Mouse (Mus musculus): Measurements from ENCODE around the gene Chpf2. TPM values are rescaled to one million over a fixed set of nuclear protein-coding genes. Genes with fewer than 3 reads are reported as not detected.
"Not testable (repeated sequence)": the region's sequence is repeated elsewhere in the genome, so short reads cannot be mapped to it uniquely, and the experiment has no call there.

Chpf2 gene
- polyA plus RNA-seq, 1 experiment from 2014 or later: 14.4 TPM

DNA sequence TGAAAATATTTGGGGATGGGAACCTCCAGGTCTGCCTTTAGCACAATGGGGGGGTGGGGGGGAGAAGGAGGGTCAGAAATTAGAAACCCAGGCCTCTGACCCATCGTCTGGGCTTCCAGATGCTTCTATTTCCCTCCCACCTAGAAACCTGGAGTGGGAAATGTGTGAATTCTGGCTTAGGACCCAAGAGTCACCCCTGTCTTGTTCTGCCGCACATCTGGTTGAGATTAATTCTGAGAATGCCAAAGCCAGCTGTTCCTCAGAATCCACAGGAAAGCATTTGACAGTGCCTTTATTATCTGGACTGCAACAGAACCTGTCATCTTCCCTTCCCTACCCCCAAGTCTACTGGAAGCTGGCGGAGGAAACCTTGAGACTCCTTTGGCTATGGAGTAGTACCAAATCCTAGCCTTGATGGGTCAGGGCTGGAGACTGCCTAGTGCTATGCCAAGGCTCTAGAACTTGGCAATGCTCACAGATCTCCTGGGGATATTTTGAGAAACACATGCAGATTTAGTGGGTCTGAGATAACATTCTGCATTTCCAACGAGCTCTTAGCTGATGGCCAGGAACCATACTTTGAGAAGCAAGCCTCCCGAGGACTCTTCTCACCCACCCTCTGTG lies 32.8 kb upstream of the Chpf2 start:
- Histone ChIP-seq H3K9me3 (ENCODE audit: control insufficient read depth, low read length) (no peaks in the 10 kb centered on the region), H3K4me1 (replicated peaks; ENCODE audit: control insufficient read depth, insufficient read depth, low read length) (peaks cover 12% of the 10 kb centered on the region), H3K27me3 (ENCODE audit: control insufficient read depth, insufficient read depth, low read length) (no peaks in the 10 kb centered on the region), H3K27ac (no peak overlapping the region), H3K9ac (no peak overlapping the region), H3K4me2 (replicated peaks) (no peak overlapping the region), H3K36me3 (replicated peaks; ENCODE audit: control insufficient read depth, insufficient read depth) (no peaks in the 10 kb centered on the region), H3K4me3 (replicated peaks; ENCODE audit: low read length) (no peak overlapping the region)
- WGBS: 76% methylated on average over 5 of the region's 5 CpGs
- DNase-seq (ENCODE audit: low spot score) (no peak), ATAC-seq (ENCODE audit: low FRiP score) (no peak)

- H3K27me3 ChIP-seq (ENCODE audit: control insufficient read depth, insufficient read depth, low read length); H3K4me2 ChIP-seq (replicated peaks); H3K36me3 ChIP-seq (replicated peaks; ENCODE audit: control insufficient read depth, insufficient read depth); H3K9me3 ChIP-seq (ENCODE audit: control insufficient read depth, low read length); ATAC-seq (ENCODE audit: low FRiP score); H3K27ac ChIP-seq; H3K9ac ChIP-seq; H3K4me3 ChIP-seq (replicated peaks; ENCODE audit: low read length); DNase-seq (ENCODE audit: low spot score): not testable (repeated sequence)
- 90% methylated on average over 7 of the region's 7 CpGs for WGBS
- H3K4me1 ChIP-seq (replicated peaks; ENCODE audit: control insufficient read depth, insufficient read depth, low read length): peaks cover 12% of the 10 kb centered on the region
Measured at GRCm38 (mm10) chr5:24555335-24555734, 31.2 kb upstream of the Chpf2 start.

GRCm38 (mm10) chr5:24556709-24557108 lies 29.8 kb upstream of the Chpf2 start, which contains the start of gene 4931409K22Rik:
Gene 4931409K22Rik (minus strand): TSS chr5:24556809.
- 75% methylated on average over 2 of the region's 2 CpGs for WGBS
- Histone ChIP-seq H3K4me1 (replicated peaks; ENCODE audit: control insufficient read depth, insufficient read depth, low read length) (no peaks in the 10 kb centered on the region), H3K27ac (no peak within 1 kb of the TSS), H3K9me3 (ENCODE audit: control insufficient read depth, low read length) (no peaks in the 10 kb centered on the region), H3K4me3 (replicated peaks; ENCODE audit: low read length) (no peak within 1 kb of the TSS), H3K27me3 (ENCODE audit: control insufficient read depth, insufficient read depth, low read length) (no peaks in the 10 kb centered on the region), H3K4me2 (replicated peaks) (no peak within 1 kb of the TSS), H3K9ac (no peak within 1 kb of the TSS), H3K36me3 (replicated peaks; ENCODE audit: control insufficient read depth, insufficient read depth) (no peaks in the 10 kb centered on the region)
- no peak for ATAC-seq (ENCODE audit: low FRiP score)
- no peak for DNase-seq (ENCODE audit: low spot score)

DNA sequence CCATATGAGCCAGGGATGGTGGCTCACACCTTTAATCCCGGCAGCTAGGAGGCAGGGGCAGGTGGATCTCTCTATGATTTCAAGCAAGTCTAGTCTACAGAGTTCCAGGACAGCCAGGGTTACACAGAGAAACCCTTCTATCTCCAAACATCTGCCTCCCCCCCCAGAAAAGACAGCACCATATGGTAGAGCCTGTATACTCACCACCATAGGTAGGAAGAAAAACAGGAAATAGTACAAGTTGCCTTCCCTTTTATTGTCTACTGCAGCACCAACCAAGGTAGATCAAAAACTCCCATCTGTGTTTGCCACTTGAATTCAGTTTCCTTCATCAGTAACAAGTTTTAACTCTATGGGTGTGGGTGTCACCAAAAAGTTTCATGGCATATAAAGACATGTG lies 10.6 kb upstream of the Chpf2 start:
- Histone ChIP-seq H3K9me3 (ENCODE audit: control insufficient read depth, low read length) (no peaks in the 10 kb centered on the region), H3K9ac (peak overlapping the region; percentile 79; the same call in 1 of the 2 replicates), H3K4me1 (replicated peaks; ENCODE audit: control insufficient read depth, insufficient read depth, low read length) (peaks cover 14% of the 10 kb centered on the region), H3K4me3 (replicated peaks; ENCODE audit: low read length) (no peak overlapping the region), H3K27me3 (ENCODE audit: control insufficient read depth, insufficient read depth, low read length) (no peaks in the 10 kb centered on the region), H3K27ac (no peak overlapping the region), H3K4me2 (replicated peaks) (peak overlapping the region; percentile 67), H3K36me3 (replicated peaks; ENCODE audit: control insufficient read depth, insufficient read depth) (peaks cover 45% of the 10 kb centered on the region)
- DNase-seq (ENCODE audit: low spot score) (no peak), ATAC-seq (ENCODE audit: low FRiP score) (no peak)
- WGBS: 91% methylated on average over 1 of the region's 1 CpGs

- no peaks in the 10 kb centered on the region for H3K9me3 ChIP-seq (ENCODE audit: control insufficient read depth, low read length)
- H3K4me1 ChIP-seq (replicated peaks; ENCODE audit: control insufficient read depth, insufficient read depth, low read length): peaks cover 14% of the 10 kb centered on the region
- 0% methylated on average over 32 of the region's 32 CpGs for WGBS
- H3K36me3 ChIP-seq (replicated peaks; ENCODE audit: control insufficient read depth, insufficient read depth): peaks cover 36% of the 10 kb centered on the region
- ATAC-seq (ENCODE audit: low FRiP score): peak; percentile 14
- peak overlapping the region; percentile 85 for H3K4me3 ChIP-seq (replicated peaks; ENCODE audit: low read length)
- H3K4me2 ChIP-seq (replicated peaks): peak overlapping the region; percentile 67
- H3K27me3 ChIP-seq (ENCODE audit: control insufficient read depth, insufficient read depth, low read length): no peaks in the 10 kb centered on the region
- peak overlapping the region; percentile 79 for H3K9ac ChIP-seq
- DNase-seq (ENCODE audit: low spot score): no peak
- H3K27ac ChIP-seq: peak overlapping the region; percentile 79
Measured at GRCm38 (mm10) chr5:24576801-24577182, 9.7 kb upstream of the Chpf2 start.

DNA sequence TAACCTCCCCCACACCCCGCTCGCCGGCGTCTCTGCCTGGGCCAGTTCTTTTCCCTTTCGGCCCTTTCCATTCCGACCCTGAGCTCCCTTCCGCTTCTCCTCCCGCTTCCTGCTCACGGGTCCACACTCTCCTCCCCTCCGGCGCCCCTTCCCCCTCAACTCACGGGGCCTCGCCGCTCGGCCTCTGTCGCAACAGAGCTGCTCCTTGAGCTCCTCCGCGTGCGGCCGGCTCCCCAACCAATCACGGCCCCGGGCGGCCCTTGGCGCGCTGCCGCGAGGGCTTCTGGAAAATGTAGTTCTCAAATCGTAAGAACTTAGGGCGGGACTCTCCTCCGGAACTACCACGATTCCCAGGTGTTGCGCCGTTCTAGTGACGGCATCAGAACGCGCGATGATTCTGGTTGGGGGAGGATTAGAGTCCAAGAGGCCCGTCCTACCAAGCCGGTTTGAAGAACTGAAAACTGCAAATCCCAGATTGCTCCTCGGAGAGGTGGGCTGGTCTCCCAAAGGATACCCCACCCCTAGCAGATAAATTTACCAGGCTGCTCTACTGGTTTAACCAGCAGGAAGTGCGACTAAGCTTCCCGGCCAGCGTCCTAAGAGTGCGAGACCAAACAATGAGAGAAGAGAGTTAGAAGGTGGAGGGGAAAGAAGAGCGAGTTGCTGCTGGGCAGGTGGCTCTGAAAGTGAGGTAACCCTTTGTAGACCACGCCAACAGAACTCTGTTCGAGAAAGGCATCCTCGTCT lies 9.2 kb upstream of the Chpf2 start, which contains the start of gene Abcf2:
Gene Abcf2, minus strand, starts transcription at position 285 of the 747 bp plus-strand sequence.
- WGBS: under 1% methylated on average over 48 of the region's 48 CpGs
- Histone ChIP-seq H3K4me2 (replicated peaks) (peak within 1 kb of the TSS; percentile 67), H3K27me3 (ENCODE audit: control insufficient read depth, insufficient read depth, low read length) (no peaks in the 10 kb centered on the region), H3K9ac (peak within 1 kb of the TSS; percentile 79), H3K4me1 (replicated peaks; ENCODE audit: control insufficient read depth, insufficient read depth, low read length) (peaks cover 14% of the 10 kb centered on the region), H3K27ac (peak within 1 kb of the TSS; percentile 79), H3K9me3 (ENCODE audit: control insufficient read depth, low read length) (no peaks in the 10 kb centered on the region), H3K4me3 (replicated peaks; ENCODE audit: low read length) (peak within 1 kb of the TSS; percentile 85), H3K36me3 (replicated peaks; ENCODE audit: control insufficient read depth, insufficient read depth) (peaks cover 31% of the 10 kb centered on the region)
- DNase-seq (ENCODE audit: low spot score) (peak; percentile 100), ATAC-seq (ENCODE audit: low FRiP score) (peak; percentile 96)

GRCm38 (mm10) chr5:24578109-24578963 lies 8.2 kb upstream of the Chpf2 start:
- 0 out of 2 replicates have a peak overlapping the region, but pooled peaks have one; percentile 45 for H3K27ac ChIP-seq
- WGBS: 71% methylated on average over 6 of the region's 6 CpGs
- H3K4me3 ChIP-seq (replicated peaks; ENCODE audit: low read length): peak overlapping the region; percentile 85
- H3K36me3 ChIP-seq (replicated peaks; ENCODE audit: control insufficient read depth, insufficient read depth): peaks cover 21% of the 10 kb centered on the region
- peak overlapping the region; percentile 53 for H3K9ac ChIP-seq
- H3K9me3 ChIP-seq (ENCODE audit: control insufficient read depth, low read length): no peaks in the 10 kb centered on the region
- H3K27me3 ChIP-seq (ENCODE audit: control insufficient read depth, insufficient read depth, low read length): no peaks in the 10 kb centered on the region
- no peak for DNase-seq (ENCODE audit: low spot score)
- H3K4me2 ChIP-seq (replicated peaks): peak overlapping the region; percentile 67
- no peak for ATAC-seq (ENCODE audit: low FRiP score)
- H3K4me1 ChIP-seq (replicated peaks; ENCODE audit: control insufficient read depth, insufficient read depth, low read length): peaks cover 14% of the 10 kb centered on the region

DNA sequence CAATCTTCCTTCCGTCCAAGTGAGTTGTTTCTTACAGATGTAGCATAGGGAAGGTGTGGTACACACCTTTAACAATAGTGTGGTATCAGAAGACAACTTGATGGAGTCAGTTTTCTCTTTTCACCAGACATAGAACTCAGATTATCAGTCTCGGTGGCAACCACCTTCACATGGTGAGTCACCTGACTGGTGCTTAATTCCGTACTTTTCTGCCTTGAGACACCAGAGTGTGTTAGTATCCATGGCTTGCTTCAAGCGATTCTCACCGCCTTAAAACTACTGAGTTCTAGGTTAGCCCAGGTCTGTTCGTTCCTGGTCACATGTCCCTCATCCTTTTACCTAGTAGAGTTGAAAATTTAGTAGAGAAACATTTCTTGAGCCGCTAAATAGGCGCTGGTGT lies 435 bp upstream of the Chpf2 start:
- Histone ChIP-seq H3K4me3 (replicated peaks; ENCODE audit: low read length) (peak overlapping the region; percentile 58), H3K27me3 (ENCODE audit: control insufficient read depth, insufficient read depth, low read length) (no peaks in the 10 kb centered on the region), H3K4me1 (replicated peaks; ENCODE audit: control insufficient read depth, insufficient read depth, low read length) (peaks cover 13% of the 10 kb centered on the region), H3K4me2 (replicated peaks) (peak overlapping the region; percentile 75), H3K27ac (peak overlapping the region; percentile 69), H3K36me3 (replicated peaks; ENCODE audit: control insufficient read depth, insufficient read depth) (peaks cover 29% of the 10 kb centered on the region), H3K9me3 (ENCODE audit: control insufficient read depth, low read length) (no peaks in the 10 kb centered on the region), H3K9ac (peak overlapping the region; percentile 75)
- peak; percentile 29 for ATAC-seq (ENCODE audit: low FRiP score)
- WGBS: 10% methylated on average over 8 of the region's 8 CpGs
- DNase-seq (ENCODE audit: low spot score): no peak

DNA sequence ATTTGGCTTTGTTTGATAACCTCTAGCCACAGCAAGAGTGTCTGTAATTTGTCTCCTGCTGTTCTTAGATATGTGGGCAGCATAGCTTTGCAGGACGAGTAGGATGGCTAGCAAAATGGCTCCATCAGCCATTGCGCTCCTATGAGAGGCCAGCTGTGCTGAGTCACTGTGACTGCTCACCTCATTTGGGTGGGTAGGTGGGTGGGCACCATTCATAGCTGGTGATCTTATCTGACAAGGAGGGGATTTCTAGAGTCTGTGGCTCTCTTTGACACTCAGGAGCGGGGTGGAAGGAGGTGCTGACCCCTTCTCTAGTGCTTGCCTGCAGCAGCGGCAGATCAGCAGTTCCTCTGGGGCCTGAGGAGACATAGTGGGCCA lies 648 bp downstream of the Chpf2 start:
- H3K27ac ChIP-seq: peak overlapping the region; percentile 69
- peaks cover 40% of the 10 kb centered on the region for H3K36me3 ChIP-seq (replicated peaks; ENCODE audit: control insufficient read depth, insufficient read depth)
- no peak for DNase-seq (ENCODE audit: low spot score)
- H3K4me1 ChIP-seq (replicated peaks; ENCODE audit: control insufficient read depth, insufficient read depth, low read length): peaks cover 13% of the 10 kb centered on the region
- peak overlapping the region; percentile 58 for H3K4me3 ChIP-seq (replicated peaks; ENCODE audit: low read length)
- WGBS: 26% methylated on average over 4 of the region's 4 CpGs
- H3K4me2 ChIP-seq (replicated peaks): peak overlapping the region; percentile 75
- peak overlapping the region; percentile 75 for H3K9ac ChIP-seq
- no peaks in the 10 kb centered on the region for H3K27me3 ChIP-seq (ENCODE audit: control insufficient read depth, insufficient read depth, low read length)
- no peak for ATAC-seq (ENCODE audit: low FRiP score)
- no peaks in the 10 kb centered on the region for H3K9me3 ChIP-seq (ENCODE audit: control insufficient read depth, low read length)
